Mouse (Mus musculus): Measurements from ENCODE around the gene Mapk8ip3. TPM values are rescaled to one million over a fixed set of nuclear protein-coding genes. Genes with fewer than 3 reads are reported as not detected.

The Mapk8ip3 gene
- polyA plus RNA-seq, 1 experiment from 2014 or later = 22.4 TPM

GRCm38 (mm10) chr17:24877336-24878116, 59.3 kb downstream of the Mapk8ip3 start:
- Histone ChIP-seq H3K27me3 (replicated peaks) (no peaks in the 10 kb centered on the region), H3K27ac (peak overlapping the region; percentile 71), H3K9ac (peak overlapping the region; percentile 23; the same call in 1 of the 2 replicates), H3K4me1 (replicated peaks) (peaks cover 8% of the 10 kb centered on the region; the same call in 1 of the 2 replicates), H3K4me3 (replicated peaks) (no peak overlapping the region), H3K4me2 (replicated peaks) (peak overlapping the region; percentile 41), H3K9me3 (no peaks in the 10 kb centered on the region), H3K36me3 (no peaks in the 10 kb centered on the region)
- 40% methylated on average over 10 of the region's 10 CpGs for WGBS
- peak; percentile 61 for ATAC-seq

- H3K4me3 ChIP-seq (replicated peaks) = no peak overlapping the region
- H3K9me3 ChIP-seq = no peaks in the 10 kb centered on the region
- 0 out of 2 replicates have a peak, but pooled peaks have one; percentile 48 for ATAC-seq
- no peaks in the 10 kb centered on the region for H3K36me3 ChIP-seq
- 81% methylated on average over 8 of the region's 8 CpGs for WGBS
- H3K27ac ChIP-seq = no peak overlapping the region
- H3K27me3 ChIP-seq (replicated peaks) = no peaks in the 10 kb centered on the region
- peaks cover 8% of the 10 kb centered on the region; the same call in 1 of the 2 replicates for H3K4me1 ChIP-seq (replicated peaks)
- no peak overlapping the region for H3K4me2 ChIP-seq (replicated peaks)
- H3K9ac ChIP-seq = no peak overlapping the region
These were observed 61.8 kb downstream of the Mapk8ip3 start for GRCm38 (mm10) chr17:24874989-24875388.

GRCm38 (mm10) chr17:24874405-24874745, 62.4 kb downstream of the Mapk8ip3 start:
- Histone ChIP-seq H3K9ac (no peak overlapping the region), H3K9me3 (no peaks in the 10 kb centered on the region), H3K4me3 (replicated peaks) (no peak overlapping the region), H3K4me1 (replicated peaks) (peaks cover 8% of the 10 kb centered on the region; the same call in 1 of the 2 replicates), H3K4me2 (replicated peaks) (no peak overlapping the region), H3K27ac (no peak overlapping the region), H3K27me3 (replicated peaks) (no peaks in the 10 kb centered on the region), H3K36me3 (no peaks in the 10 kb centered on the region)
- ATAC-seq = no peak
- WGBS = 56% methylated on average over 1 of the region's 1 CpGs

- H3K4me2 ChIP-seq (replicated peaks) = no peak overlapping the region
- 50% methylated on average over 4 of the region's 4 CpGs for WGBS
- H3K9me3 ChIP-seq = no peaks in the 10 kb centered on the region
- no peak overlapping the region for H3K4me3 ChIP-seq (replicated peaks)
- peaks cover 8% of the 10 kb centered on the region; the same call in 1 of the 2 replicates for H3K4me1 ChIP-seq (replicated peaks)
- H3K27me3 ChIP-seq (replicated peaks) = no peaks in the 10 kb centered on the region
- H3K36me3 ChIP-seq = no peaks in the 10 kb centered on the region
- no peak for ATAC-seq
- H3K27ac ChIP-seq = no peak overlapping the region
- H3K9ac ChIP-seq = no peak overlapping the region
These were observed 62.9 kb downstream of the Mapk8ip3 start for GRCm38 (mm10) chr17:24873695-24874404.

GRCm38 (mm10) chr17:24867914-24868313, 68.9 kb downstream of the Mapk8ip3 start:
- Histone ChIP-seq H3K4me3 (replicated peaks) (no peak overlapping the region), H3K27ac (no peak overlapping the region), H3K4me1 (replicated peaks) (no peaks in the 10 kb centered on the region), H3K36me3 (peaks cover 6% of the 10 kb centered on the region; the same call in 1 of the 2 replicates), H3K9me3 (no peaks in the 10 kb centered on the region), H3K4me2 (replicated peaks) (no peak overlapping the region), H3K27me3 (replicated peaks) (no peaks in the 10 kb centered on the region), H3K9ac (no peak overlapping the region)
- WGBS = 94% methylated on average over 10 of the region's 10 CpGs
- ATAC-seq = no peak

GRCm38 (mm10) chr17:24865776-24866175, 71.0 kb downstream of the Mapk8ip3 start, which contains the start of gene Igfals:
Gene Igfals, plus strand, starts transcription at chr17:24865997.
- ATAC-seq = no peak
- Histone ChIP-seq H3K36me3 (peaks cover 9% of the 10 kb centered on the region; the same call in 1 of the 2 replicates), H3K27ac (no peak within 1 kb of the TSS), H3K9me3 (no peaks in the 10 kb centered on the region), H3K4me3 (replicated peaks) (no peak within 1 kb of the TSS), H3K4me1 (replicated peaks) (no peaks in the 10 kb centered on the region), H3K27me3 (replicated peaks) (no peaks in the 10 kb centered on the region), H3K4me2 (replicated peaks) (no peak within 1 kb of the TSS), H3K9ac (no peak within 1 kb of the TSS)
- WGBS = 85% methylated on average over 8 of the region's 8 CpGs

GRCm38 (mm10) chr17:24861785-24862184, 75.0 kb downstream of the Mapk8ip3 start:
- Histone ChIP-seq H3K9ac (no peak overlapping the region), H3K9me3 (no peaks in the 10 kb centered on the region), H3K4me2 (replicated peaks) (no peak overlapping the region), H3K27ac (no peak overlapping the region), H3K4me1 (replicated peaks) (no peaks in the 10 kb centered on the region), H3K36me3 (peaks cover 9% of the 10 kb centered on the region; the same call in 1 of the 2 replicates), H3K4me3 (replicated peaks) (no peak overlapping the region), H3K27me3 (replicated peaks) (no peaks in the 10 kb centered on the region)
- ATAC-seq = no peak
- 93% methylated on average over 3 of the region's 3 CpGs for WGBS

- H3K27ac ChIP-seq = no peak overlapping the region
- peaks cover 9% of the 10 kb centered on the region; the same call in 1 of the 2 replicates for H3K36me3 ChIP-seq
- no peak overlapping the region for H3K4me2 ChIP-seq (replicated peaks)
- H3K4me3 ChIP-seq (replicated peaks) = no peak overlapping the region
- no peaks in the 10 kb centered on the region for H3K27me3 ChIP-seq (replicated peaks)
- WGBS = 89% methylated on average over 8 of the region's 8 CpGs
- H3K9me3 ChIP-seq = no peaks in the 10 kb centered on the region
- H3K9ac ChIP-seq = no peak overlapping the region
- no peaks in the 10 kb centered on the region for H3K4me1 ChIP-seq (replicated peaks)
- no peak for ATAC-seq
These were observed 76.7 kb downstream of the Mapk8ip3 start for GRCm38 (mm10) chr17:24860076-24860475.

- ATAC-seq = peak; percentile 65; the same call in 1 of the 2 replicates
- H3K27ac ChIP-seq = no peak overlapping the region
- WGBS = 88% methylated on average over 6 of the region's 6 CpGs
These were observed 77.8 kb downstream of the Mapk8ip3 start for GRCm38 (mm10) chr17:24858967-24859366.

GRCm38 (mm10) chr17:24857831-24858470, 78.8 kb downstream of the Mapk8ip3 start:
- ATAC-seq = no peak
- Histone ChIP-seq H3K4me1 (replicated peaks) (no peaks in the 10 kb centered on the region), H3K27me3 (replicated peaks) (no peaks in the 10 kb centered on the region), H3K9me3 (no peaks in the 10 kb centered on the region), H3K36me3 (peaks cover 11% of the 10 kb centered on the region; the same call in 1 of the 2 replicates), H3K9ac (no peak overlapping the region), H3K4me2 (replicated peaks) (no peak overlapping the region), H3K4me3 (replicated peaks) (no peak overlapping the region), H3K27ac (no peak overlapping the region)
- WGBS = 86% methylated on average over 8 of the region's 8 CpGs

More at GRCm38 (mm10) chr17:24858967-24859366, 77.8 kb downstream of the Mapk8ip3 start:
- H3K4me3 ChIP-seq (replicated peaks) = no peak overlapping the region
- H3K9me3 ChIP-seq = no peaks in the 10 kb centered on the region
- no peak overlapping the region for H3K9ac ChIP-seq
- H3K4me2 ChIP-seq (replicated peaks) = no peak overlapping the region
- H3K36me3 ChIP-seq = peaks cover 8% of the 10 kb centered on the region; the same call in 1 of the 2 replicates
- H3K4me1 ChIP-seq (replicated peaks) = no peaks in the 10 kb centered on the region
- H3K27me3 ChIP-seq (replicated peaks) = no peaks in the 10 kb centered on the region

GRCm38 (mm10) chr17:24856589-24856988, 80.2 kb downstream of the Mapk8ip3 start:
- 89% methylated on average over 13 of the region's 13 CpGs for WGBS
- no peaks in the 10 kb centered on the region for H3K9me3 ChIP-seq
- H3K9ac ChIP-seq = no peak overlapping the region
- peaks cover 8% of the 10 kb centered on the region; the same call in 1 of the 2 replicates for H3K36me3 ChIP-seq
- H3K27ac ChIP-seq = no peak overlapping the region
- H3K27me3 ChIP-seq (replicated peaks) = no peaks in the 10 kb centered on the region
- ATAC-seq = no peak
- no peak overlapping the region for H3K4me3 ChIP-seq (replicated peaks)
- H3K4me1 ChIP-seq (replicated peaks) = no peaks in the 10 kb centered on the region
- H3K4me2 ChIP-seq (replicated peaks) = no peak overlapping the region

Measured in intestine, embryonic 15.5 days (tissue).